Mouse (Mus musculus): ENCODE data around the gene Adra1b.

GRCm38 (mm10) chr11:43936023-43936422, 35.0 kb upstream of the Adra1b start:
- TF ChIP-seq ZNF384 (IDR thresholded peaks at IDR 0.05; ENCODE audit: low read depth, low read length): no peak
- TF ChIP-seq MAFK (IDR thresholded peaks at IDR 0.05; ENCODE audit: insufficient read depth, low read depth, low read length): no peak
- no peak for TF ChIP-seq CHD2 (IDR thresholded peaks at IDR 0.05; ENCODE audit: low read depth, low read length)
- no peak for TF ChIP-seq ZC3H11A (IDR thresholded peaks at IDR 0.05; ENCODE audit: borderline replicate concordance, low read depth, low read length)
- no peak for TF ChIP-seq HCFC1 (IDR thresholded peaks at IDR 0.05; ENCODE audit: borderline replicate concordance, insufficient read depth, low read length)

All from ES-E14 (cell line).